Mouse (Mus musculus) limb, embryonic 11.5 days (tissue): Measurements from ENCODE around the gene Fuz. TPM values are rescaled to one million over a fixed set of nuclear protein-coding genes. Genes with fewer than 3 reads are reported as not detected.

Experiments
- ATAC-seq: fragments of 200-750 bp; cut with Nextera tagmentation; 2 replicates; pipeline ENCODE4 v1.8.0; 2017; ENCODE audit warnings: low read depth; ENCODE audit not compliant: insufficient number of reproducible peaks, low FRiP score, low TSS enrichment
- DNase-seq: peaks from one replicate; pipeline ENCODE4 v3.0.0-alpha.2; 2015; ENCODE audit warnings: low spot score
- H3K27ac ChIP-seq: fragments of 300-500 bp; sonication (generic); replicated peaks from 2 replicates; pipeline ENCODE4 v1.5.1; 2014; ENCODE audit warnings: low read depth, mild to moderate bottlenecking, low read length
- H3K27me3 ChIP-seq: fragments of 300-500 bp; sonication (generic); 2 replicates; pipeline ENCODE4 v1.6.1; 2014; ENCODE audit warnings: mild to moderate bottlenecking, low read length, mixed read lengths; ENCODE audit not compliant: control insufficient read depth, insufficient read depth
- H3K36me3 ChIP-seq: fragments of 300-500 bp; sonication (generic); 2 replicates; pipeline ENCODE4 v1.6.1; 2014; ENCODE audit warnings: mild to moderate bottlenecking, low read length, moderate library complexity, mixed read lengths; ENCODE audit not compliant: control insufficient read depth, insufficient read depth
- H3K4me1 ChIP-seq: fragments of 300-500 bp; sonication (generic); 2 replicates; pipeline ENCODE4 v1.6.1; 2014; ENCODE audit warnings: low read length, mixed read lengths; ENCODE audit not compliant: control insufficient read depth, insufficient read depth
- H3K4me2 ChIP-seq: fragments of 300-500 bp; sonication (generic); 2 replicates; pipeline ENCODE4 v1.6.1; 2014; ENCODE audit warnings: low read depth, mild to moderate bottlenecking, moderate library complexity; ENCODE audit not compliant: severe bottlenecking
- H3K4me3 ChIP-seq: fragments of 300-500 bp; sonication (generic); 2 replicates; pipeline ENCODE4 v1.5.1; 2014; ENCODE audit warnings: low read depth, low read length
- H3K9ac ChIP-seq: fragments of 300-500 bp; sonication (generic); 2 replicates; pipeline ENCODE4 v1.6.1; 2014; ENCODE audit warnings: mild to moderate bottlenecking, low read length
- H3K9me3 ChIP-seq: fragments of 300-500 bp; sonication (generic); 2 replicates; pipeline ENCODE4 v1.6.1; 2016; ENCODE audit warnings: low read length; ENCODE audit not compliant: control insufficient read depth
- WGBS: fragments of 180-500 bp; shearing (Covaris S2); extraction: QIAGEN DNeasy Blood & Tissue Kit; methylation state at CpG from one replicate; pipeline ENCODE4 v1.1.7; 2014; 5-methylcytosine and 5-hydroxymethylcytosine counted together
- polyA plus RNA-seq: library from polyadenylated mRNA; unstranded; fragments of >200 nt; fragmentation: Nextera tagmentation; extraction: Ambion mirVana; gene quantifications from 2 replicates; pipeline ENCODE4 v1.2.1, GENCODE M21; 2014

The Fuz gene
- polyA plus RNA-seq, 1 experiment from 2014 or later, result 16.0 TPM

DNA sequence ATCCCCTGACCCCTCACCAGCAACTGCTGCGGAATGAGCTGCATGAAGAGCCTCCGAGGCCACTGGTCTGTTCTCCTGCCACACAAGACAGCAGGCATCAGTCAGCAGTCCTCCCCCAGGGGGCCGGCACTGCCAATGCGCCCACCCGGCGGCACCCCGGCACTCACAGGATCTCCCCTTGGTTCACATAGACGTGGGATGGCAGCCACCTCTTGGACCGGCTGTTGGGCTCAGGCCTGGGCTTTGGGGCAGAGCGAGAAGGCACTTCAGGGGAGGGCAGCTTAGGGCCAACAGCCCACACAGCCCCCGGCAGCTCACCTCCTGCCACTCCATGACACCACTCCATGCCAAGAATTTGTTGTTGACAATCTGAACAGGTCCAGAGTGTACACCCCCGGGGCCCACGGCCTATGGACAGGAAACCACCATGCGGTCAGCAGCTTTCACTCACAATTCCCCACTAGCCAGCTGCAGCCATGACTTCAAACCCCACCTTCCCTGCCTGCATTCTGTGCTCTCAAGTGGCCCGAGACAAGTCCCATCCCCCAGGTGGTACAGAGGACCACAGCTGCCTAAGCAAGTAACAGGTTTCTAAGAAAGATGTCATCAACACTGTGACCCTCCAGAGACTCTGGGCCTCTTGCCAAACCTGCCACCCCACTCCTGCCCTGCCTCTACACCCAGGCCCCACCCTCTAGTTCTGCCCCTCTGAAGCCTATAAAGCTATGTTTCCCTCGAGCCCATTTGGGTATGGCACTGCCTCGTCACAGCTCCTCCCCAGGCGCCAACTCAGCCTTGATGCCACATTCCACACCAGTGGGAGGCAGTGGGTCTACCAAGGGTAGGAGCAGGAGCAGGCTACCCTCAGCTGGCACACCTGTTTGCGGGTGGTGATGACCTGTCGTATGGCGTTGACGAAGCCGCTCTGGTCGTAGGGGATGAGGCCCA, 31.0 kb upstream of the Fuz start:
- Histone ChIP-seq H3K27ac (no peak overlapping the region), H3K4me2 (no peak overlapping the region), H3K4me3 (no peak overlapping the region), H3K4me1 (peaks cover 28% of the 10 kb centered on the region), H3K9me3 (no peaks in the 10 kb centered on the region), H3K9ac (no peak overlapping the region), H3K27me3 (no peaks in the 10 kb centered on the region), H3K36me3 (peaks cover 36% of the 10 kb centered on the region; the same call in 1 of the 2 replicates)
- DNase-seq (no peak), ATAC-seq (no peak)
- 82% methylated on average over 24 of the region's 24 CpGs for WGBS

- no peaks in the 10 kb centered on the region for H3K27me3 ChIP-seq
- no peak for ATAC-seq
- peaks cover 24% of the 10 kb centered on the region for H3K4me1 ChIP-seq
- H3K9ac ChIP-seq, result no peak overlapping the region
- peaks cover 34% of the 10 kb centered on the region; the same call in 1 of the 2 replicates for H3K36me3 ChIP-seq
- DNase-seq, result no peak
- H3K27ac ChIP-seq, result no peak overlapping the region
- H3K4me3 ChIP-seq, result no peak overlapping the region
- peak overlapping the region; percentile 10; the same call in 1 of the 2 replicates for H3K4me2 ChIP-seq
- 75% methylated on average over 15 of the region's 15 CpGs for WGBS
- no peaks in the 10 kb centered on the region for H3K9me3 ChIP-seq
These were observed 29.4 kb upstream of the Fuz start for GRCm38 (mm10) chr7:44866276-44867009.

- WGBS, result 80% methylated on average over 19 of the region's 19 CpGs
- no peak for ATAC-seq
These were observed 28.7 kb upstream of the Fuz start for GRCm38 (mm10) chr7:44867010-44867702.

GRCm38 (mm10) chr7:44867802-44868201, 28.1 kb upstream of the Fuz start:
- no peak for DNase-seq
- H3K36me3 ChIP-seq, result peaks cover 24% of the 10 kb centered on the region; the same call in 1 of the 2 replicates
- peak overlapping the region; percentile 45 for H3K9ac ChIP-seq
- WGBS, result 61% methylated on average over 9 of the region's 9 CpGs
- no peaks in the 10 kb centered on the region for H3K27me3 ChIP-seq
- no peak for ATAC-seq
- no peaks in the 10 kb centered on the region for H3K9me3 ChIP-seq
- no peak overlapping the region for H3K27ac ChIP-seq
- peak overlapping the region; percentile 66 for H3K4me3 ChIP-seq
- peaks cover 24% of the 10 kb centered on the region for H3K4me1 ChIP-seq
- H3K4me2 ChIP-seq, result peak overlapping the region; percentile 85

More at GRCm38 (mm10) chr7:44867010-44867702, 28.7 kb upstream of the Fuz start:
- Histone ChIP-seq H3K4me3 (peak overlapping the region; percentile 66), H3K27me3 (no peaks in the 10 kb centered on the region), H3K9me3 (no peaks in the 10 kb centered on the region), H3K4me1 (peaks cover 24% of the 10 kb centered on the region), H3K9ac (peak overlapping the region; percentile 47), H3K27ac (no peak overlapping the region), H3K36me3 (peaks cover 29% of the 10 kb centered on the region; the same call in 1 of the 2 replicates), H3K4me2 (peak overlapping the region; percentile 85)
- no peak for DNase-seq

- no peaks in the 10 kb centered on the region for H3K9me3 ChIP-seq
- H3K4me1 ChIP-seq, result peaks cover 24% of the 10 kb centered on the region
- peak overlapping the region; percentile 66 for H3K4me3 ChIP-seq
- peak overlapping the region; percentile 85 for H3K4me2 ChIP-seq
- H3K27me3 ChIP-seq, result no peaks in the 10 kb centered on the region
- no peak for DNase-seq
- H3K36me3 ChIP-seq, result peaks cover 18% of the 10 kb centered on the region; the same call in 1 of the 2 replicates
- H3K9ac ChIP-seq, result peak overlapping the region; percentile 88
- no peak overlapping the region for H3K27ac ChIP-seq
- ATAC-seq, result no peak
- 8% methylated on average over 16 of the region's 16 CpGs for WGBS
These were observed 27.4 kb upstream of the Fuz start for GRCm38 (mm10) chr7:44868465-44868864.

DNA sequence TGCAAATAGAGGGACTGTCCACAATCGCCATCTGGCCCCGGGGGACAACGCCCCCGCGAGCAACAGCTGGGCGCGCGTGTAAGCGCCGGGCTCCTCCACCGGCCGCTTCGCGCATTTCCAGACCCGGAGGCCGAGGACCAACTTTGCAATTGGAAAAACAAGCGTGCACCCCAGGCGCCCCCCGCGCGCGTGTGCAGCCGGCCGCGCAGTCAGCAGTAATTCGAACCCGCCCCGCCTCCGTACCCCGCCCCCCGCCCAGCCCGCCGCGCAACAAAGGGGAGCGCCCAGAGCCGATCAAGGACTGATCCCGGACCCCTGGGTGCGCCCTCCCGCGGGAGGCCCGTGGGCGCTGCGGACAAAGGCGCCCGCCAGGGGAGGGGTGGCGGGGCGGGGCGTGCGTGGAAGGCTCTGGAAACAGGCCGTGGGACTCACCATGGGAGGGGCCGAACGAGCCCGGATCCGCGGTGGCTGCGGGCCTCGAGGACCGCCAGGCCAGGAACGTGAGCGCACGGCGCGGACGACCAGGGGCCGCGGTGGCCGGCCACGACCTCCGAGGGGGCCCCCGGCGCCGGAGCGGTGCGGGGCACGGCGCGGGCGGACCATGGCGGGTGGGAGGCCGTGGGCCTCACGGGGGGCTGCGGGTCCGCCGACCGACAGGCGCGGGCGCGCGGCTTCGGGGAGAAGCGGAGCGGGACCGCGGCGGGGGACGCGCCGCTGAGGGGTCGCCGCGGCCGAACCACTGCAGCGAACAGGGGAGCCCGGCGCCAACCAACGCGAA, 26.8 kb upstream of the Fuz start:
- H3K36me3 ChIP-seq, result peaks cover 12% of the 10 kb centered on the region; the same call in 1 of the 2 replicates
- peak overlapping the region; percentile 88 for H3K9ac ChIP-seq
- no peaks in the 10 kb centered on the region for H3K27me3 ChIP-seq
- H3K9me3 ChIP-seq, result no peaks in the 10 kb centered on the region
- H3K4me3 ChIP-seq, result peak overlapping the region; percentile 66
- peaks cover 24% of the 10 kb centered on the region for H3K4me1 ChIP-seq
- H3K4me2 ChIP-seq, result peak overlapping the region; percentile 85
- H3K27ac ChIP-seq, result peak overlapping the region; percentile 100
- under 1% methylated on average over 101 of the region's 108 CpGs for WGBS
- peak; percentile 76 for DNase-seq
- ATAC-seq, result peak; percentile 36; the same call in 1 of the 2 replicates

- Histone ChIP-seq H3K27me3 (no peaks in the 10 kb centered on the region), H3K9me3 (no peaks in the 10 kb centered on the region), H3K27ac (peak within 1 kb of the TSS; percentile 100), H3K4me1 (peaks cover 24% of the 10 kb centered on the region), H3K9ac (peak within 1 kb of the TSS; percentile 88), H3K4me3 (peak within 1 kb of the TSS; percentile 66), H3K4me2 (peak within 1 kb of the TSS; percentile 85), H3K36me3 (peaks cover 6% of the 10 kb centered on the region; the same call in 1 of the 2 replicates)
- 4% methylated on average over 29 of the region's 29 CpGs for WGBS
- peak; percentile 92 for ATAC-seq
- peak; percentile 92 for DNase-seq
These were observed 26.0 kb upstream of the Fuz start, which contains the start of gene Ptov1 for GRCm38 (mm10) chr7:44869697-44870528. Gene Ptov1, minus strand, starts transcription at chr7:44869788.
